Mouse (Mus musculus): Measurements from ENCODE around the gene Stt3a. TPM values are rescaled to one million over a fixed set of nuclear protein-coding genes. Genes with fewer than 3 reads are reported as not detected.
A peak's percentile ranks its signal among the peaks of the same experiment; 100 is the strongest.

Stt3a gene
- total and polyA plus RNA-seq, 3 experiments = 142 to 283 (median 174) TPM

DNA sequence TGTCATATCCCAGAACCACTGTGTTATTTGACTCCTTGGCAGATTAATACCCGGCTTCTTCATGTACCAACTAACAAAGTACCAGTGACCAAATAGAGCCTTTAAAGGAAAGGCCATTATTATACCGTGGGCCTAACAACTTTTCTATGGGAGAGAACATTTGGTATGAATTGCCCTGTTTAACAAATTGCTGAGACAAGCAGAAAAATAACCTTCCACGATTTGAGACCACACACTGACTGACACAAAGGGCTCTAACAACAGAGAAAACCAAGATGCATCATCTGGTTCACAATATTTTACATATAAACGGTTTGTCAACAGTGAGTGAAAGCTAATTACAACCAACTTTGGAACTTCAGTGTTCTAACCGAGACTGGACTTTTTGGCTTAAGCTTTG is 28.7 kb upstream of the Stt3a start:
- H3K27ac ChIP-seq (ENCODE audit: control insufficient read depth, low read depth, low read length) = no peak overlapping the region

DNA sequence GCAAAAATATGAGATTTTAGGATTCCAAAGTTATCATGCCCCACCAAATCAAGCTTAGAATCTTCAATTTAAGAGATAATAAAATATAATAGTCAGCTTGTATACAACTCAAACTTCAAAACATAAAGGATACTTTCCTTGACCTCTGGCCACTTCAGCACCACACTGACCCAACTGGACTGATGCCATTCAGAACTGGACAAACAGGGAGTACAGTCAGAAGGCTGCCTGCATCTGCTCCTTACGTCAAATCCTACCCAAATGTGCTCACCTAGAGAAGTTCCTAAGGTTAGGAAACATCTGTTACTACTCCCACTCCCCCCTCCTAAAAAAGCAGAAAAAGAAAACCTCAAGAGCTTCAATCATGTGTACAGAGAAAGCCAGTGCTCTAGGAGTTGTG is 28.1 kb upstream of the Stt3a start:
- Histone ChIP-seq H3K27ac (ENCODE audit: control insufficient read depth, low read depth, low read length) (no peak overlapping the region), H3K36me3 (ENCODE audit: control insufficient read depth in 1 of 2, insufficient read depth in 2 of 2, low read length in 2 of 2) (peaks cover under 1 to 8% of the 10 kb centered on the region in 2 experiments), H3K27me3 (ENCODE audit: control insufficient read depth in 1 of 2, insufficient read depth in 2 of 2, low read length in 2 of 2) (no peaks in the 10 kb centered on the region), H3K4me3 (ENCODE audit: control insufficient read depth in 1 of 2, insufficient read depth in 1 of 2, low read depth in 2 of 2, low read length in 2 of 2) (no peak overlapping the region), H3K9me3 (replicated peaks; ENCODE audit: insufficient read depth, low read length) (no peaks in the 10 kb centered on the region), H3K79me2 (ENCODE audit: control insufficient read depth, insufficient read depth, low read length, poor library complexity) (peaks cover 8% of the 10 kb centered on the region), H3K4me1 (ENCODE audit: control insufficient read depth in 1 of 2, insufficient read depth in 2 of 2, low read length in 2 of 2) (peaks cover 0 to 2% of the 10 kb centered on the region in 2 experiments; a peak in 1 of 4 replicates), H3K9ac (ENCODE audit: control insufficient read depth, low read depth, low read length, poor library complexity, severe bottlenecking) (no peak overlapping the region)
- no peak for DNase-seq (ENCODE audit: low read depth, low spot score)
- TF ChIP-seq ETS1 (IDR thresholded peaks at IDR 0.05; ENCODE audit: low read depth, low read length) (no peak), ELF1 (IDR thresholded peaks at IDR 0.05; ENCODE audit: low read depth, low read length) (no peak), KAT2A (conservative IDR thresholded peaks at IDR 0.05; ENCODE audit: low read depth, low read length) (no peak), RCOR1 (IDR thresholded peaks at IDR 0.05; ENCODE audit: low read depth, low read length) (no peak), USF1 (IDR thresholded peaks at IDR 0.05; ENCODE audit: low read depth, low read length) (no peak), TAL1 (IDR thresholded peaks at IDR 0.05; ENCODE audit: low read length) (no peak), MXI1 (IDR thresholded peaks at IDR 0.05; ENCODE audit: low read depth, low read length) (no peak), RAD21 (IDR thresholded peaks at IDR 0.05; ENCODE audit: low read depth, low read length) (no peak), BHLHE40 (IDR thresholded peaks at IDR 0.05; ENCODE audit: borderline replicate concordance, low read depth, low read length) (no peak), MAX (IDR thresholded peaks at IDR 0.05; ENCODE audit: low read length) (no peak), MYB (IDR thresholded peaks at IDR 0.05; ENCODE audit: low read depth, low read length) (no peak)

More for the DNA sequence above, 28.7 kb upstream of the Stt3a start:
- Histone ChIP-seq H3K36me3 (ENCODE audit: control insufficient read depth in 1 of 2, insufficient read depth in 2 of 2, low read length in 2 of 2) (peaks cover 0 to 8% of the 10 kb centered on the region in 2 experiments; a peak in 3 of 4 replicates), H3K27me3 (ENCODE audit: control insufficient read depth in 1 of 2, insufficient read depth in 2 of 2, low read length in 2 of 2) (no peaks in the 10 kb centered on the region), H3K9ac (ENCODE audit: control insufficient read depth, low read depth, low read length, poor library complexity, severe bottlenecking) (peak overlapping the region; percentile 85), H3K4me3 (ENCODE audit: control insufficient read depth in 1 of 2, insufficient read depth in 1 of 2, low read depth in 2 of 2, low read length in 2 of 2) (peak overlapping the region; percentile 85 to 95), H3K79me2 (ENCODE audit: control insufficient read depth, insufficient read depth, low read length, poor library complexity) (peaks cover 8% of the 10 kb centered on the region), H3K9me3 (replicated peaks; ENCODE audit: insufficient read depth, low read length) (no peaks in the 10 kb centered on the region), H3K4me1 (ENCODE audit: control insufficient read depth in 1 of 2, insufficient read depth in 2 of 2, low read length in 2 of 2) (peaks cover 0 to 2% of the 10 kb centered on the region in 2 experiments; a peak in 1 of 4 replicates)
- TF ChIP-seq MAFK (IDR thresholded peaks at IDR 0.05; ENCODE audit: borderline replicate concordance, low read depth, low read length) (peak; percentile 91), JUND (IDR thresholded peaks at IDR 0.05; ENCODE audit: low read depth, low read length) (no peak)
- peak; percentile 37 for DNase-seq (ENCODE audit: low read depth, low spot score)

DNA sequence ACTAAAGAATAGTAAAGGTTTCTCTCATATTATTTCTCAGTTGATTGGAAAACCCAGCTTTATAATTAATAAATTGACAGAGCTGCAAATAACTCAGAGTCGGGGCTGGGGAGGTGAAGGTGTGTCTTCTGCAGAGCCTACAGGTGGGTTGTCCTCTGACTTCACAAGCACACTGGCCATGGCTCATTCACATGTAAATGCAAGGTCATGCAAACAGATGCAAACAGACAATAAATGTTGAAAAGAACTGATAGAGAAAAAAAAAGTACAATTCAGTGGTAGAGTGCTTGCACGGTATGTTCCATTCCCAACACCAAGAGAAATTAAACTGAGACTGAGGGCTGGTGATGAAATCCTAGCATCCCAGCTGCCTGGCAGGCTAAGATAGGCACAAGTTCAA is 27.0 kb upstream of the Stt3a start:
- peaks cover 8% of the 10 kb centered on the region for H3K79me2 ChIP-seq (ENCODE audit: control insufficient read depth, insufficient read depth, low read length, poor library complexity)
- H3K4me1 ChIP-seq (ENCODE audit: control insufficient read depth in 1 of 2, insufficient read depth in 2 of 2, low read length in 2 of 2) = peaks cover 0 to 2% of the 10 kb centered on the region in 2 experiments; a peak in 1 of 4 replicates
- H3K4me3 ChIP-seq (ENCODE audit: control insufficient read depth in 1 of 2, insufficient read depth in 1 of 2, low read depth in 2 of 2, low read length in 2 of 2) = no peak overlapping the region
- H3K9me3 ChIP-seq (replicated peaks; ENCODE audit: insufficient read depth, low read length) = no peaks in the 10 kb centered on the region
- no peaks in the 10 kb centered on the region for H3K27me3 ChIP-seq (ENCODE audit: control insufficient read depth in 1 of 2, insufficient read depth in 2 of 2, low read length in 2 of 2)
- TF ChIP-seq BHLHE40 (IDR thresholded peaks at IDR 0.05; ENCODE audit: borderline replicate concordance, low read depth, low read length) = no peak
- TF ChIP-seq ZKSCAN1 (IDR thresholded peaks at IDR 0.05; ENCODE audit: low read depth, low read length) = no peak
- no peak for TF ChIP-seq MAZ (IDR thresholded peaks at IDR 0.05; ENCODE audit: low read depth, low read length)
- TF ChIP-seq JUND (IDR thresholded peaks at IDR 0.05; ENCODE audit: low read depth, low read length) = no peak
- no peak for TF ChIP-seq CHD1 (IDR thresholded peaks at IDR 0.05; ENCODE audit: low read depth, low read length)
- no peak for TF ChIP-seq TAL1 (IDR thresholded peaks at IDR 0.05; ENCODE audit: low read length)
- no peak for TF ChIP-seq MYB (IDR thresholded peaks at IDR 0.05; ENCODE audit: low read depth, low read length)
- no peak for DNase-seq (ENCODE audit: low read depth, low spot score)
- H3K27ac ChIP-seq (ENCODE audit: control insufficient read depth, low read depth, low read length) = no peak overlapping the region
- no peak overlapping the region for H3K9ac ChIP-seq (ENCODE audit: control insufficient read depth, low read depth, low read length, poor library complexity, severe bottlenecking)
- peaks cover 3 to 8% of the 10 kb centered on the region in 2 experiments for H3K36me3 ChIP-seq (ENCODE audit: control insufficient read depth in 1 of 2, insufficient read depth in 2 of 2, low read length in 2 of 2)

Data from MEL (cell line).